Mouse (Mus musculus) layer of hippocampus, adult 8-10 months (tissue): Measurements from ENCODE around the gene Pde7b. TPM values are rescaled to one million over a fixed set of nuclear protein-coding genes. Genes with fewer than 3 reads are reported as not detected.

Experiments used
- DNase-seq, 2 experiments: peaks; one replicate each; pipeline ENCODE4 v3.0.0; 2022; ENCODE audit warnings: low spot score in 2 of 2
- total RNA-seq, 4 experiments: library from RNA; stranded (reverse); gene quantifications; 2 replicates each; pipeline ENCODE4 v1.2.4; 2022

The Pde7b gene
- total RNA-seq, 4 experiments from 2014 or later: 17.9 to 26.5 (median 22.1) TPM

DNA sequence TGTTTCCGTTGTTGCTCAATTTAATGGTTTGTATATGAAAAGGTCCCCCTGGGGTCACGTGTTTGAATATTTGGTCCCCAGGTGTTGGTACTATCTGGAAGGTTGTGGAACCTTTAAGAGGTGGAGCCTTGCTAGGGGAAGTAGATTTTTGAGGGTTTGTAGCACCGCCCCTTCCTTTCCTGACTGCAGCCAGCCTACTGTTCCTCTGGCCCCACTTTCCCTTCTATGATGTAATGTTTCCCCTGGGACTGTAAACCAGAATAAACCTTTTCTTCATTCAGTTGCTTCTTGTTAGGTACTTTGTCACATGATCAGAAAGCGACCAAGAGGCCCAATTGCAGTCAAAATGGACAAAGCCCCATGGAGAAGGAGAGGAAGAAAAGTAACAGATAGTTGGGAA, 229.8 kb downstream of the Pde7b start:
- no peak for DNase-seq

DNA sequence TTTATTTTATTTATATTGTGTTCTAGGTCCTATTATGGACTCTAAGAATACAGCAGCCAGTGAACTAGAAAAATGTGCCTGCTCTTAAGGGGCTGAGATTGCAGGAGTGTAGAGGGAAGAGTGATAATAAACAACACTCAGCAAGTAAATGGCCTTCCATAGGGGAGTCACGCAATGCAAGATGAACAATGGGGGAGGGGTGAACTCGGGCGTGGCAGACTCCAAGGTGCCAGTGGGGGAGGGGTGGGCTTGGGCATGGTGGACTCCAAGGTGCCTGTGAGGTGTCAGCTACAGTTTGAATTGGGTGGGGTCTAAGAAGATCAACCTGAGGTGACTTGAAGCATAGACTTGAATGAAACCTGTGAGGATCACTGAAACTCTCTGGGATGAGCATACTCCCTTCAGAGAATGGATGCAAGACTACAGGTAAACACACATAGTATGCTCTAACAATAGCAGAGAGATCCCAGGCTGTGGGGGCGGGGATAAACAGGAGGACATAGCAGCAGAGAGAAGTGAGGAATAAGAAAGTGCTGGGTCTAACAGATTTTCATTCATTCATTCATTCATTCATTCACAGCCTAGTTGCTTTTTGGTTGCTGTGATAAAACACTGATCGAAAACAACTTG, 230.9 kb downstream of the Pde7b start:
- DNase-seq: no peak

DNA sequence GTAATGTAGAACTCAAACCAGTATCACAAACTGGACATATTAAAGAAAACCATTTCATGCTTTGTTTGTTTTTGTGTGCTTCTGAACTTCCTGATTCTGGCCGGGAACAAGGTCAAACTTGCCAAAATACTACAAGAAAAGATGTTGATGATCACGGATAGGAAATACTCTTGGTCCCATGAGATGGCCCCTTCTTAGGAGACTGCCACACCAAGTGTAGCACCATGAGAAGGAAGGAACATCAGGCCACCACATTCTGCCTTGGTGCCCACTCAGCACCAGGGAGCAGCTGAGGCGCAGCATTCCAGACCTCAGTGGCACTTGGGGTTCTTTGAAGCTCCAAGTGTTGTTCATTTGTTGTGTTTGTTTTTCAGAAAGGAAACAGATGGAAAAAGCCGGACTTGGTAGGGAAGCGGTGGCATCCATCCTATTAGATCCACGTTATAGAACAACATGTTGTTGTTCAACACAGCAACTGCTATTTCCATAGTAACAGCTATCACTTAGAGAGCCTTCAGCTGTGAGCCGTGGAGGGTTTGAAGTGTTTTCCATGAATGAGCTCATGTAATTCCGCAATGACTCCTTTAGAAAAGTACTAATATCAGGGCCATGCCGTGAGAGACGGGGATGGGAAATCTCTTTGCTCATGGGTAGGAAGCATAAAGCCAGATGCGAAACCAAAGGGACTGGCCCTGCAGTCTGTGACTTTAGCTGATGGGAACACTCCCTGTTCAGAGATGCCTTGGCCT, 232.5 kb downstream of the Pde7b start:
- peak in 1 of 2 experiments; percentile 17 for DNase-seq

DNA sequence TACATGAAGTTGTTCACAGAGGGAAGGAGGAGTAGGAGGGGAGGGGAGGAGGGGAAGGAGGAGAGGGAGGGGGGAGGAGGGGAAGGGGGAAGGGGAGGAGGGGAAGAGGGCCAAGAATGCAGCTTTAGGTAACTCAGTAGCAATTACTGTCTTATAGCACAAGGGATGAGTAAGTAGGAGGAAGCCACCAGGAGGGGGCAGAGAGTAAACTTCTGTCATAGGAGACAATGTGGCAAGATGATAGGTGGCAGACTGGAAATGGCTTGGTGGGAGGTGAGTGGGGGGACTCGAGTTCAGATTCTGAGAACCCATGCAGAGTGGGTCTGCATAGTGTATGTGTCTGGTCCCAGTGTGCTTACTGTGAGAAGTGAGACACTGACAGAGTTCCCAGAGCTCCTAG, 234.1 kb downstream of the Pde7b start:
- DNase-seq: no peak

DNA sequence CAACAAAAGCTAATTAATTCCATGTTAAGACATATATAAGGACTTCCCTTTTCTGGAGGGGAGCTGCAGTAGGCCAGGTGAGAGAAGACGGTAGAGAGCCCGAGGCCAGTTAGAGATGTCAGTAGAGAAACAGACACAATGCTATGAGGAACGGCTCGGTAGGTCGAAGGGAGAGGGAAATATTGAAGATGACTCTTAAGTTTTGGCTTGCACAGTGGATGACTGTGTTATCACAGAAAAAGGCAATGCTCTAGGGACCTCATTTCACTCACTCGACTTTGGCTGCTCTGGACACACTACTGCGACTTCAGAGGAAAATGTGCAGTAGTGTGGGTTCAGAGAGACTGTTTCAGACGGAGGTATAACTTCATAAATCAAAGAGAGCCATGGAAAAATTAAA, 234.6 kb downstream of the Pde7b start:
- no peak for DNase-seq

DNA sequence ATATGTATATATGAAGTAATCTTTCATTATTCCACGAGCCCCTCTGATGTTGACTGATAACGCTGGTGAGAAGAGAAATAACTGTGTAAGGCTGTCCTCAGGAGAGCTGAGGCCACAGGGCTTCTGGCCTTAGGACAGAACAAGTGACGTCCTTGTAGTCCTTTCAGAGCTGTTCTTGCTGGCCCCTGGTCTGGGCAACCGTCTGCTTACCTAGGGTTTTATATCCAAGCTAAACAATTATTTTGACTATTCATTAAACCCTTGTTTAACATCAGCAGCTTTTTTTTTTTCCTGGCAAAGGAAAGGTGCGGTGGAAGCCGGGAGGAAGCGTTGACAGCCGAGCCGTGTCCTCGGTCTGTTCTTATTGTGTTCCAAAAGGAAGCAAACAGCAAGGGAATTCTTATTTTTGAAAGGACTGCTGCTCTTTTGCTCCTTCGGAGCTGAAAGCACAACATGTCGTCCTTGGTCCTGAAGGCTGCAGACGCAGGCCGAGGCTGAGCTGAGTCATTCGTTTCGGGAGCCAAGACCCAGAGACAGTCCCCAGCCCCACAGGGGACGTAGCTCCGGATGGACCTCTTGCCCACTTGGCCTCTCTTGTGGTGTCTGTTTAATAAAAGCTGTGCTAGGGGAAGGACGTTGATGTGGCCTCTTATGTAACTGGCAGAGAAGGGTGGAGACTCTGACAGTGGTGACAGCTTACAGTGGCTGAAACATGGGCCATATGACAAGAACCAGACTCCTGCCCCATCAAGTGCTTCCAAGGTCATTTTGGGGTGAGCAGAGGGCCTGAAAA, 238.2 kb downstream of the Pde7b start:
- DNase-seq: no peak

DNA sequence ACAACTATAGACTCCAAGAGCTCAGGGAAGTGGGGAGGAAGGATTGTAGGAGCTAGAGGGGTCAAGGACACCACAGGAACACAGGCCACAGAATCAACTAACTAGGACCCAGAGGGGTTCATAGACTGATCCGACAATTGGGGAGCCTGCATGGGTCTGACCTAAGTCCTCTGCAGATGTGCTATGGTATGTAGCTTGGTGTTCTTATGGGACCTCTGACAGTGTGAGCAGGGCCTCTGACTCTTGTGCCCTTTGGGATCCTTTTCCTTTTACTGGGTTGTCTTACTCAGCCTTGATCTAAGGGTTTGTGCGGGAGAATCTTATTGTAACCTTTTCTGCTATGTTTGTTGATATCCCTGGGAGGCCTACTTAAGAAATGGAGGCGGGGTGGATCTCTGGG, 239.1 kb downstream of the Pde7b start:
- DNase-seq: no peak

DNA sequence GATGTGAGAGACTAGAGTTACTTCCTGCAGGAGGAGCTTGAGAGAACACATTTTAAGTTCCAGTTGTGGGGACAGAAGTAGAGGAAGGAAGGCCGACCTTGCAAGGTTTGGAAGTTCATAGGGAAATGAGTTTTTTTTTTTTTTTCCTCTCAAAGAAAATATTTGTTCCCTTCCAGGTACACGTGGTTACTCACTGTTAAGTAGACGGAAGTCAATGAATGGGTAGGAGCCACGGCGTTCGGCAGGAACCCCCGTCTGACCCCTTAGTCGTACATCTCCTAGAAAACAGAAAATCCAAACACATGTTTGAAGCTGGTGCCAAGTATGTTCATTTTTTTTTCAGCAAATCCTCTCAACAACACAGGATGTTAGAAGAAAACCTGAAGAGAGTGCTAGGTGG, 245.4 kb downstream of the Pde7b start:
- DNase-seq: no peak

DNA sequence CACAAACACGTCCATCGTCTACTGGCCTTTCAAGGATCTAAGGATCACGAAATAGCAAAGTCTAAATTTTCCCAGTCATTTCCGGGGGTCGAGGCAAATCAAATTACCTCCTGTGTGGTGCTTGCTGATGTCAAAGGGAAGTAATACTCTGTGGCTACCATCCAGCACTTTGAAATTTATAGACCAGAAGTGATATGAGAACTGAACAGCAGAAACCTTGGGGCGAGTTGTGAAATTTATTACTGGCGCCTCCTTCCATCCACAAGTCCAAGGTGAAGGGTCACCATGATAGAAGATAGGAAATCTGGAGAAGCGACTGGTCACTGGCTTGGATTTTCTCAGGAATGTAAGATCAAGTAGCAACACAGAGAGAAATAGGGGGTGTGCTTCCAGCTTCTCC, 246.4 kb downstream of the Pde7b start:
- DNase-seq: no peak

DNA sequence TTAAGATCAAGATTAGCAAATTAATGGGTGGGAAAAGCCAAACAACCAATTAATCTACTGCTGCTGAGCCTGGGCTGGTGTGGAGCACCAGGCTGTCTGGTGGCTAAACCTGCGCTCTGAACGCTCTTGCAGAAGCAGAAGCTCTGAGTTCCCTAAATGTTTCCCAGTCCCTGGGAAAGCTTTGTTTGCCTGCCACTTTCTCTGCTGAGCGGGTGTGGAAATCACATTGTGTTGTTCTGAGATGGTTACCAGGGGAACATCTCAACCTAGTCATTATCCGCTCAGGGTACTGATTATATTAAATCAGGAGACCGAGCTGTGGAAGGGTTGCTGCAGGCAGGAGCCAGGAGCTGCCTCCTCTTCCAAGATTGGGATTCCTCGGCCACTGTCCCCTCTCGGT, 250.0 kb downstream of the Pde7b start:
- DNase-seq: peak; percentile 14 to 28

DNA sequence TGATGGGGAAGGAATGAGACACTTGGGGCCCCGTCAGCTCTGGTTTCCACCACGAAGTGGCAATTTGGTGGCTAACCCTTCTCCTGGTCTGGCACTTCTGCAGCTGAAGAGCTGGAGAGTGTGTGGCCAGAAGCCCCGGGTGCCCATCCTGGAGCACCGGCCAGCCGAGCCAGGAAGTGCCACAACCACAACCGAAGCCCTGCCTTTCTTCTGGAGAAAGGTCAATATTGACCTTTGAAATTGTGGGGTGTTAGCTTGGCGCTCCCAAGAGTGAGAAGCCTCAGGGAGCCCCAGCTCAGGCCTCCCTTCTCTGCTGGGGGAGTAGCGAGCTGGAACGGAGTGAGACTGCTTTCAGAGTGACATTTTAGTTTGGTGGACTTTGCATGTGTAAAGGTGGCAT, 250.8 kb downstream of the Pde7b start:
- no peak for DNase-seq

DNA sequence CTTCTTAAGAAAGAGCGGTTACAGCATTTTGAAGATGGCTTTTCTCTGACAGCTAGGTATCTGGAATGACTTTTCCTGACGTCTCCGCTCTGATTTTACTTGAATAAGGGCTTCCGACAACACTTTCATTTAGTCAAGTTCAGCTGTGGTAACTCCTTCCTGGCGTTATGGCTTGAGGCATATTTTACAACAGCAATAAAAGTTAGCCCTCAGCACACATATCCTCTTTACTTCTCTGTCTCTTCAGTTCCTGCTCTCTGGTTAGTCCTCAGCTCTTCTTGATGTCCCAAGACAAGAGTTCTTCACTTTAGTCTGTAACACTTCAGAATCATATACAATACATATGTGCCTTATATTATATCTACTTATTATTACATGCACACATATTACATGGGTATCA, 251.4 kb downstream of the Pde7b start:
- no peak for DNase-seq

DNA sequence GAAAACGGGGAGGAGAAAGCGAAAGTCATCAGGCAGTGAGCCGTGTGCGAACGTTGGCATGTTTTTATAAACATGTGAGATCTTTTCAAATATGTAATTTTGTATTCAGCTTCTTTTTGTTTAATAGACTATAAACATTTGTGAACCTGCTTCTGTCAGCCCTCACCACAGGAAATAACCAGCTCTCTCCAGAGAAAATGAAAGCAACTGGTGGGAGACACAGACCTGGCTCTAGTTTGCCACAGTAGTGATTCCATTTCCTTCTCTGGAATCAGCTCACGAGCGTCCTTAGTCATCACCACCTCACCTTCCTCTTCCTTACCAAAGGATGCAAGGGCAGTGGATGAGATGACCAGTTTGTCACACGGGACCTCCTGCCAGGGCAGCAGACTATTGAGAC, 252.9 kb downstream of the Pde7b start:
- DNase-seq: no peak

DNA sequence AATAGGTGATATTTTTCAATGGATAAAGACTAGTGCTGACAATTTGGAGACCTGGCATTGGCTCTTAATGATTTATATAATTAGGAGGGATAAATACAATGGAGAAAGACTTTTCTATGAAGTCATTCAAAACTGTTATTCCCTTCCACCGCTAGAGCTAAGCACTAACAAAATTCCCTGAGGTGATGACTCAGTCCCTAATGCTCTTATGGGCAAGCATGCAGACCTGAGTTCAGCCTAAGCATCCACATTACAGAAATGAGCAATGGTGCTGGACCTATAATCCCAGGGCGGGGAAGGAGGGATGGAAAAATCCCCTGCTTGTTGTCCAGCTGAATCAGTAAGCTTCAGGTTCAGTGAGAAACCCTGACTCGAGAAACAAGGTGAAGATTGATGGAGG, 260.2 kb downstream of the Pde7b start:
- no peak for DNase-seq

DNA sequence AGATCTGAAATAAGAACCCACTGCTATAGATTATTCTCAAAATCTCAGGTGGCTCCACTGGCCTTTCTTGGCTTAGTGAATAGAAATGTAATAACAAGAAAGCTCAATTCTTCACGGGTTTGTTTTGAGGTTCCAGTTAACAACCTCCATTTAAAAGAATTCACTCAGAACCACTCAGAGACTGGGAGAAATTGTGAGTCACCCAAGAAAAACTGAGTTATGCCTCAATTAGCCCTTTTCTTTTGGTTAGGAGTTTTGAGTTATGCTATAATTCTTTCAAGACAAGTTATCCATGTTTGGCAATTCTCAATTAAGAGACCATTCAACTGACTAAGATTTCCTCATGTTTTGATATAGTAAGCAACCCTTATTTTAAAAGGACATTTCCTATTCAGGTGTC, 260.9 kb downstream of the Pde7b start:
- DNase-seq: no peak

DNA sequence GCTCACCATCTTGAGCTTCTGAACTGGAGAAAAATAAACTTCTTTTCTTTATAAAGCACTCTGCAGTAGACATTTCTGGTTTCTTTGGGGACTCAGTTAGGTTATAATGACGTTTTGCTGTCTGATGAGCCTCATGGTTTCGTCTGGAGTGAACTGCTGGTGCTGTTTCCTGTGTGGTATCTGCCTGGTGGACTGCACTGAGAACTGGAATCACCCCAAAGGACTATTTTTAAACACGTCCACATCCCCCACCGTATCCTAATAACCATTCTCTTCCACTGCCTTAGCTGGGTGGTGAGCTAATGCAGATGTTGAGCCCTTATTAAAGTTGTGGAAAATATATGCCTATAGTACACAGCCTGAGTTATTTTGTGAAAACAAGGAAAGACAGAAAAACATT, 262.3 kb downstream of the Pde7b start:
- DNase-seq: no peak

DNA sequence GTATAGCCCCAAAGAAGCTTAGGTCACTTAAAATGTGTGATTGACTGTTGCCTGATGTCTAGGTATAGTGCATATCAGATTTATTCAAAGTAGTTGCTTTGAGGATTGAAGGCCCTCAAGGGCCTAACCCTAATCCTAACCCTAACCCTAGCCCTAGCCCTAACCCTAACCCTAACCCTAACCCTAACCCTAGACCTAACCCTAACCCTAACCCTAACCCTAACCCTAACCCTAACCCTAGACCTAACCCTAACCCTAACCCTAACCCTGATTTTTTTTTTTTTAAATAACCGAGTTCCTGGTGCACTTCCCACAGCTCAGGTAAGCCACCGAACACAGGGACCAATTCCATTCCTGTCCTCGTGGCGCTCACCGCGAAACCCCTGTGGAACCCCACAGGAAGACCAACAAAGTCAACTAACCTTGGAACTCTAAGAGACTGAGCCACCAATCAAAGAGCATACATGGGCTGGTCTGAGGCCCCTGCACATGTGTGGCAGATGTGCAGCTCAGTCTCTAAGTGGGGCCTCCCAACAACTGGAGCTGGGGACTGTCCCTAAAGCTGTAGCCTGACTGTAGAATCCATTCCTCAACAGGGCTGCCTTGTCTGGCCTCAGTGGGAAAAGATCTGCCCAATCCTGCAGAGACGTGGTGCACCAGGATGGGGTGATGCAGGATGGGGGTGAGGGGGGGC, 265.1 kb downstream of the Pde7b start:
- no peak for DNase-seq

DNA sequence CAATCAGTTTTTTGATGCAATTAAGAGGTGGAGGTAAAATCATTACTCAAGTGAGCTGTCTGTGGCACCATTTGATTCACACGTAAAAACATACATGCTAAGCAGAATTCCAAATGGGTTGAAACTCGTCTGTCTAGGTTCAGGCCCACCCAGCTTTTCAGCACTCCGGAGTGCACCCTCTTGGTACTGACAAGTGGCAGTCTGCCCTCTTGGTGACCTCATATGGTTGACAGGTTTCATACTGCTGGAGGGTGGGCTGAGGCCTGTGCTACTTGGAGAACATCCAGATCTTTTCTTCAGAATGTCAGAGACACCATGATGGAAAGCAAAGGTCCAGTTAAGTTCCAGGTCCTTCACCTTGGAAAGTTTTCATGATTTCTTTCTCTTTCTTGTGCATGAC, 265.7 kb downstream of the Pde7b start:
- no peak for DNase-seq

DNA sequence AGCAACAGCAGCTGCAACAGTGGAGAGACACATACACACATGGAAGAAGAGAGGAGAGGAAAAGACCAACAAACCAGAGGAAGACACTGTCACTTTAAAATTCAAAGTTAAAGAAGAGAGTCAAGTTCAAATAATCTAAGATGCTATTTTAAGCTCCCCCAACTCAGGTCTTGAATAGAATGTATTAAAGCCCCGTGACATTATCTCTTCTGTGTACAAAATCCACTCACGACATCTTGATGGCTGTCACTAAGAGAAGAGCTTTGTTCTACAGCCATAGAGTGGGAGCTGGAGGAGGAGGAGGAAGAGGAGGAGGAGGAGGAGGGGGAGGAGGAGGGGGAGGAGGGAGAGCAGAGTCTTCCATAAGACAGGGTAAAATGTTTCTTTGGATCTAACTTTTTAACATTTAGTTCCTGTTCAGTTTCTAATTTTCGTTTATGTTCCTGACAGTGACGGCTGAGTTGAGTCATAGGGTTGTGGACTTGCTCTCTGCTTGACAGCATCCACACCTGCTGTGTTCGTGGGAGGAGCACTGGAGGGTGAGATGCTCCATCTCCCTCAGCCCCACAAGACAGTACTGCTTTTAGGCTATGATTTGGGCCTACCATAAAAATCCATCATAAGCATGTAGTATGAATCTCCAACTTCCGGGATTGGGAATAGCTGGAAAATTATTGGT, 270.4 kb downstream of the Pde7b start:
- DNase-seq: no peak

DNA sequence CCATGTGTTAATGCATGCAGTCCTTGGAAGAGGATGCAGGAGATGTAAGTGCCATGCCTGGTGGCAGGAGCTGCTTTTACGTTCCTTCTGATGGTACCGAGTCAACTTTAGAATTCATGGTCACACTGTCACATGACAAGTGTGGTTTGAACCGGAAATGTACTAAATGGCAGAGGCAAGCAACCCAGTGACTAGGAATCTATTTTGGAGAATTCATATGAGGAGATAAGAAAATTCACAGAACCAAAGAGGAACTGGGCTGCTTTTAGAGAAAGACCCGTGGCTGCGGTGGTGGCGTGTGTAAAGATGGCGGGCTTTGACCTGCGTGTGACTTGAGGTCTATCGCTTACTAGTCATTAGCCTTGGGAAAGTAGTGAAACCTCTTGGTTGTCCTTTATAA, 287.4 kb downstream of the Pde7b start:
- no peak for DNase-seq

DNA sequence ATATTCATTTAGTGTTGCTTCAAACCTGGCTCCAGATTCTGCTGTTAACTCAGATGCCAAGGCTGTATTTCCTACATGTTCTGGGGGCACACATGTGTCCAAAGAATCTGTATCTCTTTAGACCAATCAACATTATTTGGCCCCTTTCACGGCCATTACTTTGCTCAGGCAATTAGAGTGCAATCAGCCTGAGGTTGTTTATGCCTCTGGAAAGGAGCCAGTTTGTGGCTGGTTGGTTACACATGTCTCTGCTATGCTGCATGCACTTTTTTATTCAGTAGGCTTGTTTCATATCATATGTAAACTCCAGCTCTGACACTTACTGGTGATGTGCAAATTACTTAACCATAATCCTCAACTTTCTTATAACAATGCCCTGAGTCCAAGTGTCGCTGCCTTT, 287.9 kb downstream of the Pde7b start:
- no peak for DNase-seq
